Mouse (Mus musculus) heart, adult 2 months (tissue): ENCODE results near the gene Plxna1. TPM values are rescaled to one million over a fixed set of nuclear protein-coding genes. Genes with fewer than 3 reads are reported as not detected.

Source experiments
- DNase-seq, 2 experiments: peaks; one replicate each; pipeline ENCODE4 v3.0.0; 2021
- H3K27ac ChIP-seq: fragments of 200-600 bp; 2 replicates; pipeline ENCODE4 v1.8.1; 2022
- H3K27me3 ChIP-seq: fragments of 200-500 bp; 2 replicates; pipeline ENCODE4 v1.6.1; 2012; ENCODE audit warnings: mild to moderate bottlenecking, low read length, inconsistent platforms, mixed read lengths; ENCODE audit not compliant: control insufficient read depth, insufficient read depth
- H3K36me3 ChIP-seq: fragments of 200-500 bp; 2 replicates; pipeline ENCODE4 v1.6.1; 2012; ENCODE audit warnings: low read length, inconsistent platforms; ENCODE audit not compliant: control insufficient read depth, insufficient read depth
- H3K4me1 ChIP-seq: fragments of 200-500 bp; 2 replicates; pipeline ENCODE4 v1.6.1; 2011; ENCODE audit warnings: low read length; ENCODE audit not compliant: control insufficient read depth, insufficient read depth
- H3K4me3 ChIP-seq: fragments of 200-600 bp; 2 replicates; pipeline ENCODE4 v1.8.1; 2022
- H3K79me2 ChIP-seq: fragments of 200-500 bp; replicated peaks from 2 replicates; pipeline ENCODE4 v1.6.1; 2012; ENCODE audit warnings: mild to moderate bottlenecking, inconsistent platforms, low read length, moderate library complexity, mixed read lengths; ENCODE audit not compliant: control insufficient read depth, insufficient read depth
- H3K9ac ChIP-seq: fragments of 200-500 bp; 2 replicates; pipeline ENCODE4 v1.6.1; 2012; ENCODE audit warnings: low read depth, mild to moderate bottlenecking, control low read depth, inconsistent platforms, low read length, mixed read lengths
- CTCF ChIP-seq: fragments of 200-600 bp; IDR thresholded peaks from 2 replicates; pipeline ENCODE4 v1.8.1; 2022; ENCODE audit warnings: antibody characterized with exemption, mild to moderate bottlenecking, moderate library complexity
- EP300 ChIP-seq: fragments of 200-500 bp; IDR thresholded peaks from 2 replicates; pipeline ENCODE4 v1.6.1; 2011; ENCODE audit warnings: low read depth, low read length, control low read depth; ENCODE audit not compliant: insufficient read depth
- POLR2A ChIP-seq: fragments of 200-500 bp; IDR thresholded peaks from 2 replicates; pipeline ENCODE4 v1.6.1; 2011; ENCODE audit warnings: mild to moderate bottlenecking, low read depth, low read length, control low read depth; ENCODE audit not compliant: insufficient read depth
- WGBS: fragments of 180-500 bp; shearing (Covaris S2); methylation state at CpG from one replicate; pipeline ENCODE4 v1.1.7; 2018; 5-methylcytosine and 5-hydroxymethylcytosine counted together
- intact Hi-C: fragments of 180-260 bp; cut with DNase I; formaldehyde crosslinking; loops from one replicate; pipeline ENCODE4 v1.15.1; 2025
- polyA plus RNA-seq: library from polyadenylated mRNA; depleted of rRNA; stranded (reverse); fragments of >200 nt; gene quantifications from 2 replicates; pipeline ENCODE4 v1.2.3, GENCODE M21; 2012
- total RNA-seq, 2 experiments: library from RNA; stranded (reverse); gene quantifications; 2 replicates each; pipeline ENCODE4 v1.2.3; 2021

Gene Plxna1
- total and polyA plus RNA-seq, 3 experiments: 17.3 to 21.9 (median 19.9) TPM

- Histone ChIP-seq H3K4me1 (peaks cover 1% of the 10 kb centered on the region), H3K36me3 (no peaks in the 10 kb centered on the region), H3K79me2 (no peaks in the 10 kb centered on the region), H3K4me3 (no peak overlapping the region), H3K27ac (no peak overlapping the region), H3K27me3 (no peaks in the 10 kb centered on the region), H3K9ac (no peak overlapping the region)
- TF ChIP-seq POLR2A: no peak
- TF ChIP-seq CTCF: no peak
- no peak for TF ChIP-seq EP300
- WGBS: 89% methylated on average over 7 of the region's 7 CpGs
- intact Hi-C loops: no loop called here
- no peak for DNase-seq
Measured at GRCm38 (mm10) chr6:89389771-89390170, 27.4 kb upstream of the Plxna1 start.

- Histone ChIP-seq H3K9ac (no peak overlapping the region), H3K79me2 (no peaks in the 10 kb centered on the region), H3K4me3 (no peak overlapping the region), H3K27me3 (no peaks in the 10 kb centered on the region), H3K4me1 (peaks cover 1% of the 10 kb centered on the region), H3K36me3 (no peaks in the 10 kb centered on the region), H3K27ac (no peak overlapping the region)
- intact Hi-C loops: no loop called here
- TF ChIP-seq CTCF: no peak
- TF ChIP-seq POLR2A: no peak
- TF ChIP-seq EP300: no peak
- 66% methylated on average over 1 of the region's 1 CpGs for WGBS
- DNase-seq: no peak
Measured at GRCm38 (mm10) chr6:89386956-89387355, 24.5 kb upstream of the Plxna1 start.

- intact Hi-C loops: no loop called here
- WGBS: 74% methylated on average over 2 of the region's 2 CpGs
- no peak for TF ChIP-seq POLR2A
- no peak for TF ChIP-seq EP300
- no peak for TF ChIP-seq CTCF
Measured at GRCm38 (mm10) chr6:89384699-89385098, 22.3 kb upstream of the Plxna1 start.

GRCm38 (mm10) chr6:89381851-89382250 lies 19.4 kb upstream of the Plxna1 start:
- no peak overlapping the region for H3K4me3 ChIP-seq
- no peak overlapping the region for H3K9ac ChIP-seq
- WGBS: 93% methylated on average over 5 of the region's 5 CpGs
- no peaks in the 10 kb centered on the region for H3K27me3 ChIP-seq
- H3K79me2 ChIP-seq: no peaks in the 10 kb centered on the region
- no peak for TF ChIP-seq CTCF
- no peak for TF ChIP-seq EP300
- no peak for TF ChIP-seq POLR2A
- no peaks in the 10 kb centered on the region for H3K4me1 ChIP-seq
- no peak overlapping the region for H3K27ac ChIP-seq
- no peaks in the 10 kb centered on the region for H3K36me3 ChIP-seq
- intact Hi-C loops: no loop called here
- DNase-seq: no peak

More at GRCm38 (mm10) chr6:89384699-89385098, 22.3 kb upstream of the Plxna1 start:
- Histone ChIP-seq H3K27me3 (no peaks in the 10 kb centered on the region), H3K36me3 (no peaks in the 10 kb centered on the region), H3K4me3 (no peak overlapping the region), H3K9ac (no peak overlapping the region), H3K79me2 (no peaks in the 10 kb centered on the region), H3K27ac (no peak overlapping the region), H3K4me1 (peaks cover 1% of the 10 kb centered on the region)
- DNase-seq: no peak

- Histone ChIP-seq H3K27ac (no peak overlapping the region), H3K9ac (no peak overlapping the region), H3K4me1 (no peaks in the 10 kb centered on the region), H3K4me3 (no peak overlapping the region), H3K27me3 (no peaks in the 10 kb centered on the region), H3K79me2 (no peaks in the 10 kb centered on the region), H3K36me3 (no peaks in the 10 kb centered on the region)
- 64% methylated on average over 3 of the region's 3 CpGs for WGBS
- no peak for DNase-seq
- TF ChIP-seq CTCF (no peak), POLR2A (no peak), EP300 (no peak)
- intact Hi-C loops: no loop called here
Measured at GRCm38 (mm10) chr6:89381172-89381571, 18.8 kb upstream of the Plxna1 start.

- 43% methylated on average over 3 of the region's 3 CpGs for WGBS
- H3K27me3 ChIP-seq: no peaks in the 10 kb centered on the region
- no peak overlapping the region for H3K4me3 ChIP-seq
- H3K9ac ChIP-seq: no peak overlapping the region
- H3K4me1 ChIP-seq: no peaks in the 10 kb centered on the region
- H3K36me3 ChIP-seq: no peaks in the 10 kb centered on the region
- no peak for DNase-seq
- no peaks in the 10 kb centered on the region for H3K79me2 ChIP-seq
- intact Hi-C loops: no loop called here
- TF ChIP-seq CTCF (no peak), POLR2A (no peak), EP300 (no peak)
- no peak overlapping the region for H3K27ac ChIP-seq
Measured at GRCm38 (mm10) chr6:89380751-89381150, 18.3 kb upstream of the Plxna1 start.

- no peak for TF ChIP-seq EP300
- no peak for TF ChIP-seq POLR2A
- no peak for TF ChIP-seq CTCF
- no peaks in the 10 kb centered on the region for H3K27me3 ChIP-seq
Measured at GRCm38 (mm10) chr6:89378264-89378663, 15.8 kb upstream of the Plxna1 start.

More at GRCm38 (mm10) chr6:89378264-89378663, 15.8 kb upstream of the Plxna1 start:
- H3K4me3 ChIP-seq: no peak overlapping the region
- no peak overlapping the region for H3K27ac ChIP-seq
- H3K9ac ChIP-seq: no peak overlapping the region
- intact Hi-C loops: no loop called here
- no peaks in the 10 kb centered on the region for H3K4me1 ChIP-seq
- H3K79me2 ChIP-seq: no peaks in the 10 kb centered on the region
- WGBS: 82% methylated on average over 2 of the region's 2 CpGs
- no peak for DNase-seq
- H3K36me3 ChIP-seq: no peaks in the 10 kb centered on the region
